Mouse (Mus musculus) MEL (cell line): ENCODE data around the gene Cecr2. TPM values are rescaled to one million over a fixed set of nuclear protein-coding genes. Genes with fewer than 3 reads are reported as not detected.
A peak's percentile ranks its signal among the peaks of the same experiment; 100 is the strongest.

Experiments
- DNase-seq: peaks from one replicate; pipeline ENCODE4 v3.0.0; 2011; ENCODE audit warnings: low read depth, low spot score
- H3K27ac ChIP-seq: 2 replicates; pipeline ENCODE4 v1.5.1; 2012; ENCODE audit warnings: low read depth, mild to moderate bottlenecking, control low read depth, low read length, moderate library complexity; ENCODE audit not compliant: control insufficient read depth
- H3K27me3 ChIP-seq, 2 experiments: fragments of 150-350 bp in 1 of 2; sonication (generic) in 1 of 2; 2 replicates each; pipeline ENCODE4 v1.6.1; 2012; ENCODE audit warnings: low read length in 2 of 2, mild to moderate bottlenecking in 2 of 2, improper control_type of control experiment in 1 of 2, moderate library complexity in 1 of 2; ENCODE audit not compliant: insufficient read depth in 2 of 2, control insufficient read depth in 1 of 2
- H3K36me3 ChIP-seq, 2 experiments: 2 replicates each; pipeline ENCODE4 v1.6.1; 2012 to 2014; ENCODE audit warnings: low read length in 2 of 2, improper control_type of control experiment in 1 of 2, inconsistent platforms in 1 of 2, mild to moderate bottlenecking in 1 of 2; ENCODE audit not compliant: insufficient read depth in 2 of 2, control insufficient read depth in 1 of 2
- H3K4me1 ChIP-seq, 2 experiments: fragments of 150-350 bp in 1 of 2; sonication (generic) in 1 of 2; 2 replicates each; pipeline ENCODE4 v1.6.1; 2012; ENCODE audit warnings: low read length in 2 of 2, improper control_type of control experiment in 1 of 2, mild to moderate bottlenecking in 1 of 2; ENCODE audit not compliant: insufficient read depth in 2 of 2, control insufficient read depth in 1 of 2
- H3K4me3 ChIP-seq, 2 experiments: fragments of 150-350 bp in 1 of 2; sonication (generic) in 1 of 2; 2 replicates each; pipeline ENCODE4 v1.5.1; 2012; ENCODE audit warnings: low read depth in 2 of 2, low read length in 2 of 2, mild to moderate bottlenecking in 2 of 2, moderate library complexity in 2 of 2, control low read depth in 1 of 2, improper control_type of control experiment in 1 of 2; ENCODE audit not compliant: control insufficient read depth in 1 of 2, insufficient read depth in 1 of 2
- H3K79me2 ChIP-seq: 2 replicates; pipeline ENCODE4 v1.6.1; 2012; ENCODE audit warnings: mild to moderate bottlenecking, low read length, moderate library complexity; ENCODE audit not compliant: control insufficient read depth, poor library complexity, insufficient read depth
- H3K9ac ChIP-seq: 2 replicates; pipeline ENCODE4 v1.6.1; 2012; ENCODE audit warnings: low read depth, mild to moderate bottlenecking, control low read depth, low read length, moderate library complexity; ENCODE audit not compliant: control insufficient read depth, poor library complexity, severe bottlenecking
- H3K9me3 ChIP-seq: fragments of 150-350 bp; sonication (generic); replicated peaks from 2 replicates; pipeline ENCODE4 v1.6.1; 2012; ENCODE audit warnings: mild to moderate bottlenecking, low read length, improper control_type of control experiment, moderate library complexity; ENCODE audit not compliant: insufficient read depth
- E2F4 ChIP-seq: IDR thresholded peaks from 2 replicates; pipeline ENCODE4 v1.6.1; 2011; ENCODE audit warnings: low read depth, low read length, improper control_type of control experiment, borderline replicate concordance
- ELF1 ChIP-seq: IDR thresholded peaks from 2 replicates; pipeline ENCODE4 v1.6.1; 2014; ENCODE audit warnings: low read depth, mild to moderate bottlenecking, inconsistent platforms, low read length, improper control_type of control experiment, moderate library complexity
- EP300 ChIP-seq, 2 experiments: IDR thresholded peaks; 2 replicates each; pipeline ENCODE4 v1.6.1; 2011; ENCODE audit warnings: improper control_type of control experiment in 2 of 2, low read length in 2 of 2, low read depth in 1 of 2, mild to moderate bottlenecking in 1 of 2
- ETS1 ChIP-seq: IDR thresholded peaks from 2 replicates; pipeline ENCODE4 v1.6.1; 2012; ENCODE audit warnings: low read depth, mild to moderate bottlenecking, inconsistent platforms, low read length, improper control_type of control experiment, moderate library complexity
- GATA1 ChIP-seq: IDR thresholded peaks from 2 replicates; pipeline ENCODE4 v1.6.1; 2011; ENCODE audit warnings: low read depth, low read length, improper control_type of control experiment
- HCFC1 ChIP-seq: IDR thresholded peaks from 2 replicates; pipeline ENCODE4 v1.6.1; 2012; ENCODE audit warnings: low read depth, mild to moderate bottlenecking, inconsistent platforms, low read length, improper control_type of control experiment, moderate library complexity
- KAT2A ChIP-seq: conservative IDR thresholded peaks from 2 replicates; pipeline ENCODE4 v1.6.1; 2012; ENCODE audit warnings: low read depth, low read length, improper control_type of control experiment, inconsistent platforms
- MAX ChIP-seq: IDR thresholded peaks from 2 replicates; pipeline ENCODE4 v1.6.1; 2011; ENCODE audit warnings: low read length, improper control_type of control experiment
- MAZ ChIP-seq: IDR thresholded peaks from 2 replicates; pipeline ENCODE4 v1.6.1; 2012; ENCODE audit warnings: low read depth, mild to moderate bottlenecking, inconsistent platforms, low read length, improper control_type of control experiment
- MYB ChIP-seq: IDR thresholded peaks from 2 replicates; pipeline ENCODE4 v1.6.1; 2011; ENCODE audit warnings: mild to moderate bottlenecking, low read depth, low read length, improper control_type of control experiment
- NELFE ChIP-seq: IDR thresholded peaks from 2 replicates; pipeline ENCODE4 v1.6.1; 2011; ENCODE audit warnings: low read depth, low read length, improper control_type of control experiment
- NRF1 ChIP-seq: IDR thresholded peaks from 2 replicates; pipeline ENCODE4 v1.6.1; 2014; ENCODE audit warnings: low read depth, mild to moderate bottlenecking, inconsistent platforms, low read length, improper control_type of control experiment, moderate library complexity; ENCODE audit not compliant: poor library complexity, insufficient read depth, severe bottlenecking
- POLR2A ChIP-seq, 2 experiments: IDR thresholded peaks; 2 replicates each; pipeline ENCODE4 v1.6.1; 2011 to 2012; ENCODE audit warnings: low read length in 2 of 2, mild to moderate bottlenecking in 2 of 2, control low read depth in 1 of 2, improper control_type of control experiment in 1 of 2, low read depth in 1 of 2, moderate library complexity in 1 of 2; ENCODE audit not compliant: control insufficient read depth in 1 of 2, insufficient read depth in 1 of 2, poor library complexity in 1 of 2
- POLR2AphosphoS5 ChIP-seq: IDR thresholded peaks from 2 replicates; pipeline ENCODE4 v1.6.1; 2012; ENCODE audit warnings: low read depth, borderline replicate concordance, mild to moderate bottlenecking, inconsistent platforms, low read length, moderate library complexity, mixed read lengths
- RAD21 ChIP-seq: IDR thresholded peaks from 2 replicates; pipeline ENCODE4 v1.6.1; 2011; ENCODE audit warnings: mild to moderate bottlenecking, low read depth, low read length, improper control_type of control experiment
- RCOR1 ChIP-seq: IDR thresholded peaks from 2 replicates; pipeline ENCODE4 v1.6.1; 2012; ENCODE audit warnings: low read depth, mild to moderate bottlenecking, inconsistent platforms, low read length, improper control_type of control experiment
- SIN3A ChIP-seq: IDR thresholded peaks from 2 replicates; pipeline ENCODE4 v1.6.1; 2012; ENCODE audit warnings: low read length, improper control_type of control experiment, inconsistent platforms
- TAL1 ChIP-seq: IDR thresholded peaks from 2 replicates; pipeline ENCODE4 v1.6.1; 2012; ENCODE audit warnings: mild to moderate bottlenecking, inconsistent platforms, low read length, moderate library complexity, mixed read lengths
- TBP ChIP-seq: IDR thresholded peaks from 2 replicates; pipeline ENCODE4 v1.8.0; 2011; ENCODE audit warnings: low read depth, low read length, improper control_type of control experiment
- TCF12 ChIP-seq: IDR thresholded peaks from 2 replicates; pipeline ENCODE4 v1.6.1; 2014; ENCODE audit warnings: low read depth, mild to moderate bottlenecking, inconsistent platforms, low read length, improper control_type of control experiment, moderate library complexity
- UBTF ChIP-seq: IDR thresholded peaks from 2 replicates; pipeline ENCODE4 v1.6.1; 2012; ENCODE audit warnings: low read depth, mild to moderate bottlenecking, inconsistent platforms, low read length, improper control_type of control experiment, moderate library complexity, borderline replicate concordance; ENCODE audit not compliant: insufficient read depth
- ZC3H11A ChIP-seq: IDR thresholded peaks from 2 replicates; pipeline ENCODE4 v1.6.1; 2012; ENCODE audit warnings: low read depth, mild to moderate bottlenecking, inconsistent platforms, low read length, improper control_type of control experiment
- ZMIZ1 ChIP-seq: IDR thresholded peaks from 2 replicates; pipeline ENCODE4 v1.6.1; 2012; ENCODE audit warnings: low read depth, mild to moderate bottlenecking, inconsistent platforms, low read length, improper control_type of control experiment, moderate library complexity
- ZNF384 ChIP-seq: IDR thresholded peaks from 2 replicates; pipeline ENCODE4 v1.6.1; 2012; ENCODE audit warnings: low read depth, mild to moderate bottlenecking, inconsistent platforms, low read length, improper control_type of control experiment
- polyA plus RNA-seq, 2 experiments: library from polyadenylated mRNA; stranded (reverse) in 1 of 2; unstranded in 1 of 2; fragments of >175 nt in 1 of 2; fragments of >200 nt in 1 of 2; gene quantifications; 2 replicates each; pipeline versions ENCODE4 v1.2.1 to v1.2.4; 2012; ENCODE audit warnings: low replicate concordance in 2 of 2, low read depth in 1 of 2; ENCODE audit not compliant: insufficient read length in 2 of 2, insufficient read depth in 1 of 2, missing spikeins in 1 of 2
- total RNA-seq: library from RNA; depleted of rRNA; stranded (reverse); fragments of 300-350 nt; gene quantifications from 2 replicates; pipeline ENCODE4 v1.2.3, GENCODE M21; 2012

The Cecr2 gene
- total and polyA plus RNA-seq, 3 experiments, result 4.0 to 8.7 TPM; not detected in 1

GRCm38 (mm10) chr6:120625081-120625480 lies 41.1 kb upstream of the Cecr2 start:
- H3K36me3 ChIP-seq, result peaks cover 0 to 8% of the 10 kb centered on the region in 2 experiments; a peak in 2 of 4 replicates
- no peaks in the 10 kb centered on the region; a peak in 2 of 4 replicates for H3K27me3 ChIP-seq
- H3K4me1 ChIP-seq, result peaks cover 0 to 8% of the 10 kb centered on the region in 2 experiments; a peak in 3 of 4 replicates
- H3K79me2 ChIP-seq, result no peaks in the 10 kb centered on the region
- no peaks in the 10 kb centered on the region for H3K9me3 ChIP-seq
- no peak overlapping the region for H3K4me3 ChIP-seq
- no peak for TF ChIP-seq POLR2A (IDR thresholded peaks at IDR 0.05; ENCODE audit: control insufficient read depth in 1 of 2, insufficient read depth in 1 of 2, low read depth in 1 of 2, low read length in 2 of 2, poor library complexity in 1 of 2)
- no peak for TF ChIP-seq ZC3H11A
- peak; percentile 54 for TF ChIP-seq GATA1
- TF ChIP-seq ETS1, result 0 out of 2 replicates have a peak, but pooled peaks have one; percentile 24
- 0 out of 4 replicates have a peak, but pooled peaks of 1 of the 2 experiments have one; percentile 8 for TF ChIP-seq EP300 (IDR thresholded peaks at IDR 0.05; ENCODE audit: low read depth in 1 of 2, low read length in 2 of 2)
- no peak for TF ChIP-seq RAD21
- TF ChIP-seq MYB, result no peak
- TF ChIP-seq MAZ, result no peak
- TF ChIP-seq SIN3A, result no peak
- no peak for TF ChIP-seq ZMIZ1
- peak; percentile 89 for TF ChIP-seq RCOR1
- no peak for TF ChIP-seq TBP
- DNase-seq, result no peak
- no peak overlapping the region for H3K27ac ChIP-seq
- no peak overlapping the region for H3K9ac ChIP-seq

GRCm38 (mm10) chr6:120627096-120627495 lies 39.1 kb upstream of the Cecr2 start:
- Histone ChIP-seq H3K27me3 (no peaks in the 10 kb centered on the region; a peak in 3 of 4 replicates), H3K79me2 (no peaks in the 10 kb centered on the region), H3K9me3 (no peaks in the 10 kb centered on the region), H3K27ac (no peak overlapping the region), H3K9ac (no peak overlapping the region), H3K4me1 (no peaks in the 10 kb centered on the region), H3K36me3 (peaks cover 0 to 2% of the 10 kb centered on the region in 2 experiments; a peak in 1 of 4 replicates), H3K4me3 (no peak overlapping the region)
- DNase-seq, result no peak
- TF ChIP-seq ETS1, result no peak
- no peak for TF ChIP-seq ZNF384
- TF ChIP-seq RAD21, result no peak

- Histone ChIP-seq H3K9me3 (no peaks in the 10 kb centered on the region), H3K36me3 (peaks cover 0 to 2% of the 10 kb centered on the region in 2 experiments; a peak in 1 of 4 replicates), H3K27me3 (peaks cover 0 to 1% of the 10 kb centered on the region in 2 experiments; a peak in 3 of 4 replicates), H3K27ac (no peak overlapping the region), H3K4me1 (no peaks in the 10 kb centered on the region), H3K4me3 (no peak overlapping the region), H3K9ac (no peak overlapping the region), H3K79me2 (no peaks in the 10 kb centered on the region)
- TF ChIP-seq E2F4 (no peak), NRF1 (no peak), HCFC1 (no peak), MAZ (no peak), POLR2AphosphoS5 (no peak), SIN3A (no peak), ZMIZ1 (no peak), TCF12 (no peak), UBTF (no peak), TBP (no peak), TAL1 (no peak), EP300 (IDR thresholded peaks at IDR 0.05; ENCODE audit: low read depth in 1 of 2, low read length in 2 of 2) (no peak), MAX (no peak), ELF1 (no peak), NELFE (no peak), KAT2A (no peak), ETS1 (no peak), POLR2A (IDR thresholded peaks at IDR 0.05; ENCODE audit: control insufficient read depth in 1 of 2, insufficient read depth in 1 of 2, low read depth in 1 of 2, low read length in 2 of 2, poor library complexity in 1 of 2) (no peak)
- no peak for DNase-seq
Observed at GRCm38 (mm10) chr6:120628963-120629362, 37.2 kb upstream of the Cecr2 start.
